Mouse (Mus musculus): ENCODE measurements around the gene Aifm2. TPM values are rescaled to one million over a fixed set of nuclear protein-coding genes. Genes with fewer than 3 reads are reported as not detected.

Gene Aifm2
- total RNA-seq, 2 experiments from 2014 or later = 292 TPM

- no peak for DNase-seq
These were observed 50.5 kb downstream of the Aifm2 start for GRCm38 (mm10) chr10:61765558-61765957.

DNA sequence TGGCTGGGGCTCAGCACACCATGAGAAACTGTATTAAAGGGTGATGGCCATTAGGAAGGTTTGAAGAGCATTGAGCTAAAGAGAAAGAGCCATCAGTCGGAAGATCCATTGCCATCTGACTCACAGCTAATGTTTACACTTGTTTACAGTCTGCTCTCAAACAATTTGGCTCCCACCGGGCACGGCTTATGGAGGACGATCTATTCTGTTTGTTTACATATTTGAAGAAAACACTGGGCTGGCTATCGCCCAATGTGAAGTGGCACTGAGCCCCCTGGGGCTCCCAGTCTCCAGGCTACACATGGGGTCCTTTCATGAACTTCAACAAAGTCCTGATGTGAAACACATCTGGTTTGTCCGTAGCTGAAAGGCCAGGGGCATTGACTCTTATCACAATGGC is 51.7 kb downstream of the Aifm2 start:
- DNase-seq = no peak

GRCm38 (mm10) chr10:61781461-61782128 is 66.5 kb downstream of the Aifm2 start:
- DNase-seq = no peak

- DNase-seq = peak; percentile 81
These were observed 67.9 kb downstream of the Aifm2 start for GRCm38 (mm10) chr10:61782799-61783611.

DNA sequence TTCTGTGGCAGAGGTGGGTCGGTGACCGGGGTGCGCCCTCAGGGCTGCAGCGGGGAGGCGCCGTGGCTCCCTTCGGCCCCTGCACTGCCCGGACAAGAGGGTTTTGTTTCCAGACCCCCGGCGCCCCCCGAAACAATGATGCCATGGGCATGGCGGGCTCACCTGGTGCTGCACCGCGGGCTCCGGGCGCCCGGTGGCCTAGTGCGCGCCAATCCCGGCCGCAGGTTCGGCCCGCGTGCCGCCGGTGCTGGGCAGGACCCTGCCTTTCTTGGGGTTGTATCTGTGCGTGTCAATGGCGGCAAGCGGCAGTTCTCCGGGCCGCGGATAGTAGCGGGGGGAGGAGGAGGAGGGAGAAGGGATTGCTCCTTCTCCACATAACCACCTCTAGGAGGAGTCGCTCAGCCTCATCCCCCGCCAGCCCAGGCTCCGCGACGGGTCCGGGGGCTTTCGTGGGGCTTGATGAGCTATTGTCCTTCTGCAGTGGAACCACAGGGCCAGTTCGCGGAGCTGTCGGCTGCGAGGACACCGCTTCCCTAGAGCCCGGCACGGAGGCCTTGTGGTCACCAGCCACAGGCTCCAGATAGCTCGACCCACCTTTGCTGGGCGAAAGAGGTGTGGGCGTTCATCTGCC is 68.7 kb downstream of the Aifm2 start, which contains the start of gene H2afy2:
H2afy2 (minus strand) TSS at position 527 of the 631 bp plus-strand sequence.
- DNase-seq = peak; percentile 75

GRCm38 (mm10) chr10:61784414-61784813 is 69.4 kb downstream of the Aifm2 start:
- no peak for DNase-seq

DNA sequence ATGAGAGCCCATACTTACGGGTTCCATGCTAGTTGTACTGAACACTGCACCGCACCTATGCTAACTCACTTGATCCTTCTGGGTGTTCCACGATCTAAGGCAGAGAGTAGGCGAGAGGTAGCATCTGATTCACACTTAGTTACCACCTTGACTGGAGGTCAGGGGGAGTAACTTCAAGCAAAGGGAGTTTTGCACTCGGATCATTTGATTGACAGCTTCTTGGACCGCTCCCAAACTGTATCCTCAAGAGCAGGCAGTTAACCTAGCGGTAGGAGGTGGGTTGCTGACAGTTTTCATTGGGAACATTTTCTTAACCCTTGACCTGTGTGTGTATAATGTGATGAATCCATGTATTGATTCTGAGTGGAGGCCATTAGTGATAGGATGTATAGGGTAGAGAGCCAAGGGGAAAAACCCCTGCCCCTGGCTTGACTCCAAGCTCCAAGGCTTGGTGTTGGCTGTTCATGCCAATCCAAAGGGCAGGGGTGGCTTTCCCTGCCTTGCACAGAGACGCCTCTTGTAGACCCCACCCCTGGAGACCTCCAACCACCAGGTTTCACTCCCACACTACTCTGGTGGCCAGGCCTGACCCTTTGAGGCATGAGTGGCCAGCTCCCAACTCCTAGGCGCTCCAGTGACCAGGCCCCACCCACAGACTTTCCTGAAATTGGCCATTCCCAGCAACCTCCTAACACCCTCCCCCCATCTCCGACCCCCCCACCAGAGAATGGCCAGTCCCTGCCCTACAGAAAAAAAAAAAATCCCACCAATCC is 72.7 kb downstream of the Aifm2 start:
- DNase-seq = no peak

DNA sequence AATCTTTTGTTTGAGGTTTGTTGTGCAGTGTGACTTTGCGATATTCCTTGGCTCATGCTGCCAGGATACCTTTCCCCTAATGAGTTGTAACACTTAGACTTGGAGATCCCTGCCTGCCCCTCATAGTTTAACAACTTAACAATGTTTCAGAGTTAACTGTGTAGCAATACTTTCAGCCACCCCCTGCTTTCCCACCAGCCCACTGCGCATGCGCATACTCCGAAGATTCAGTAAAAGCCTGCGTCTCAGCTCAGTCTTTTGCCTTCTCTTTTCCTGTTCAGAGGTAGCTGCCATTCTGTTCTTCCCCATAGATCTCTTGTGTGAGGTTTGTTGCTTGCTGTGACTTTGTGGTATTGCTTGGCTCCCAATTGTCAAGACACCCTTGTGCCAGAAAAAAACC is 73.4 kb downstream of the Aifm2 start:
- no peak for DNase-seq

Small RNA genes within 50 kb of the gene (microRNA-seq; reads per million reads assigned to microRNA genes)
- not detected for gene Mir5108

Other genes with a start within 250 kb of the Aifm2 start
- gene Lrrc20, start 239.5 kb upstream of the Aifm2 start, total RNA-seq (2021) = 10 to 100 TPM; 10.8 to 13.6 TPM
- under 1 TPM; 0.24 to 0.33 TPM for gene Npffr1, start 119.8 kb upstream of the Aifm2 start, total RNA-seq (2021)
- gene Ppa1, start 66.7 kb upstream of the Aifm2 start, total RNA-seq (2021) = 100 to 1,000 TPM; 110 to 122 TPM
- gene Sar1a, start 35.0 kb upstream of the Aifm2 start, total RNA-seq (2021) = 100 to 1,000 TPM; 161 to 179 TPM
- 10 to 100 TPM; 84.3 to 87.3 TPM for gene Tysnd1, start 19.7 kb upstream of the Aifm2 start, total RNA-seq (2021)
- gene H2afy2, start 68.9 kb downstream of the Aifm2 start, total RNA-seq (2021) = 10 to 100 TPM; 13.4 to 16.9 TPM

Measured in adrenal gland, postnatal 10 days (tissue).